Mouse (Mus musculus) midbrain, embryonic 11.5 days (tissue): ENCODE measurements around the gene Vasn. TPM values are rescaled to one million over a fixed set of nuclear protein-coding genes. Genes with fewer than 3 reads are reported as not detected.
"Not testable (repeated sequence)": the region's sequence is repeated elsewhere in the genome, so short reads cannot be mapped to it uniquely, and the experiment has no call there.

Experiments
- ATAC-seq: fragments of 200-750 bp; cut with Nextera tagmentation; 2 replicates; pipeline ENCODE4 v1.8.0; 2017; ENCODE audit warnings: moderate TSS enrichment, moderate library complexity; ENCODE audit not compliant: low FRiP score
- DNase-seq: peaks from one replicate; pipeline ENCODE4 v3.0.0; 2015; ENCODE audit warnings: low spot score; ENCODE audit errors: missing footprints
- H3K27ac ChIP-seq: fragments of 300-500 bp; sonication (generic); 2 replicates; pipeline ENCODE4 v1.5.1; 2014; ENCODE audit warnings: low read depth, low read length
- H3K27me3 ChIP-seq: fragments of 300-500 bp; sonication (generic); 2 replicates; pipeline ENCODE4 v1.6.1; 2014; ENCODE audit warnings: mild to moderate bottlenecking, low read length, moderate library complexity, mixed read lengths; ENCODE audit not compliant: control insufficient read depth, insufficient read depth
- H3K36me3 ChIP-seq: fragments of 300-500 bp; sonication (generic); 2 replicates; pipeline ENCODE4 v1.6.1; 2014; ENCODE audit warnings: mild to moderate bottlenecking, low read length, moderate library complexity, mixed read lengths; ENCODE audit not compliant: control insufficient read depth, insufficient read depth
- H3K4me1 ChIP-seq: fragments of 300-500 bp; sonication (generic); 2 replicates; pipeline ENCODE4 v1.6.1; 2014; ENCODE audit warnings: low read length; ENCODE audit not compliant: control insufficient read depth, insufficient read depth
- H3K4me2 ChIP-seq: fragments of 300-500 bp; sonication (generic); 2 replicates; pipeline ENCODE4 v1.6.1; 2014; ENCODE audit warnings: mild to moderate bottlenecking, moderate library complexity
- H3K4me3 ChIP-seq: fragments of 300-500 bp; sonication (generic); 2 replicates; pipeline ENCODE4 v1.5.1; 2014; ENCODE audit warnings: low read depth, low read length
- H3K9ac ChIP-seq: fragments of 300-500 bp; sonication (generic); 2 replicates; pipeline ENCODE4 v1.6.1; 2014; ENCODE audit warnings: low read length
- H3K9me3 ChIP-seq: fragments of 300-500 bp; sonication (generic); 2 replicates; pipeline ENCODE4 v1.6.1; 2016; ENCODE audit warnings: low read length; ENCODE audit not compliant: control insufficient read depth
- WGBS: fragments of 180-500 bp; shearing (Covaris S2); extraction: QIAGEN DNeasy Blood & Tissue Kit; methylation state at CpG from one replicate; pipeline ENCODE4 v1.1.7; 2014; 5-methylcytosine and 5-hydroxymethylcytosine counted together
- polyA plus RNA-seq: library from polyadenylated mRNA; unstranded; fragments of >200 nt; fragmentation: Nextera tagmentation; extraction: Ambion mirVana; gene quantifications from 2 replicates; pipeline ENCODE4 v1.2.1, GENCODE M21; 2014

Vasn gene
- polyA plus RNA-seq, 1 experiment from 2014 or later: 7.0 TPM

- WGBS: 29% methylated on average over 3 of the region's 3 CpGs
- H3K9ac ChIP-seq: no peak overlapping the region
- DNase-seq: peak; percentile 99
- no peaks in the 10 kb centered on the region for H3K36me3 ChIP-seq
- no peaks in the 10 kb centered on the region for H3K27me3 ChIP-seq
- H3K4me1 ChIP-seq: no peaks in the 10 kb centered on the region
- no peak overlapping the region for H3K27ac ChIP-seq
- no peaks in the 10 kb centered on the region for H3K9me3 ChIP-seq
- H3K4me2 ChIP-seq: no peak overlapping the region
- H3K4me3 ChIP-seq: no peak overlapping the region
- ATAC-seq: peak; percentile 83; the same call in 1 of the 2 replicates
Measured at GRCm38 (mm10) chr16:4667190-4667808, 27.6 kb downstream of the Vasn start.

GRCm38 (mm10) chr16:4670317-4670716, 30.6 kb downstream of the Vasn start:
- WGBS: 82% methylated on average over 5 of the region's 5 CpGs
- no peaks in the 10 kb centered on the region for H3K27me3 ChIP-seq
- no peak overlapping the region for H3K9ac ChIP-seq
- H3K4me1 ChIP-seq: no peaks in the 10 kb centered on the region
- no peaks in the 10 kb centered on the region for H3K9me3 ChIP-seq
- H3K4me2 ChIP-seq: no peak overlapping the region
- no peak overlapping the region for H3K4me3 ChIP-seq
- peak; percentile 19 for DNase-seq
- no peak for ATAC-seq
- no peak overlapping the region for H3K27ac ChIP-seq
- H3K36me3 ChIP-seq: no peaks in the 10 kb centered on the region

- Histone ChIP-seq H3K4me3 (no peak overlapping the region), H3K4me2 (no peak overlapping the region), H3K36me3 (no peaks in the 10 kb centered on the region), H3K9me3 (no peaks in the 10 kb centered on the region), H3K27me3 (no peaks in the 10 kb centered on the region), H3K27ac (no peak overlapping the region), H3K4me1 (peaks cover 6% of the 10 kb centered on the region), H3K9ac (no peak overlapping the region)
- no peak for ATAC-seq
- 84% methylated on average over 4 of the region's 4 CpGs for WGBS
- DNase-seq: peak; percentile 65
Measured at GRCm38 (mm10) chr16:4674091-4674490, 34.4 kb downstream of the Vasn start.

- Histone ChIP-seq H3K27ac (no peak overlapping the region), H3K4me1 (peaks cover 9% of the 10 kb centered on the region), H3K36me3 (no peaks in the 10 kb centered on the region), H3K4me3 (no peak overlapping the region), H3K27me3 (no peaks in the 10 kb centered on the region), H3K9ac (no peak overlapping the region), H3K9me3 (no peaks in the 10 kb centered on the region), H3K4me2 (no peak overlapping the region)
- ATAC-seq: no peak
- peak; percentile 60 for DNase-seq
- 95% methylated on average over 5 of the region's 5 CpGs for WGBS
Measured at GRCm38 (mm10) chr16:4676836-4677235, 37.1 kb downstream of the Vasn start.

- ATAC-seq (no peak), DNase-seq (no peak)
- Histone ChIP-seq H3K9ac (no peak overlapping the region), H3K9me3 (no peaks in the 10 kb centered on the region), H3K36me3 (no peaks in the 10 kb centered on the region), H3K4me3 (no peak overlapping the region), H3K4me2 (no peak overlapping the region), H3K4me1 (peaks cover 12% of the 10 kb centered on the region), H3K27me3 (no peaks in the 10 kb centered on the region), H3K27ac (no peak overlapping the region)
- WGBS: 83% methylated on average over 5 of the region's 5 CpGs
Measured at GRCm38 (mm10) chr16:4678080-4678479, 38.3 kb downstream of the Vasn start.

- no peaks in the 10 kb centered on the region for H3K27me3 ChIP-seq
- no peaks in the 10 kb centered on the region for H3K36me3 ChIP-seq
- peak within 1 kb of the TSS; percentile 90 for H3K4me2 ChIP-seq
- under 1% methylated on average over 47 of the region's 47 CpGs for WGBS
- H3K9ac ChIP-seq: peak within 1 kb of the TSS; percentile 67
- H3K4me3 ChIP-seq: peak within 1 kb of the TSS; percentile 64
- peak; percentile 97 for DNase-seq
- H3K27ac ChIP-seq: no peak within 1 kb of the TSS; the same call in 1 of the 2 replicates
- peak; percentile 93 for ATAC-seq
- H3K9me3 ChIP-seq: no peaks in the 10 kb centered on the region
- peaks cover 16% of the 10 kb centered on the region for H3K4me1 ChIP-seq
Measured at GRCm38 (mm10) chr16:4679121-4680018, 39.6 kb downstream of the Vasn start, which contains the start of gene Coro7. Gene Coro7, minus strand, starts transcription at chr16:4679777.

- ATAC-seq: not testable (repeated sequence)
- DNase-seq: peak; percentile 59
Measured at GRCm38 (mm10) chr16:4680922-4681455, 41.2 kb downstream of the Vasn start.

GRCm38 (mm10) chr16:4682628-4683179, 43.0 kb downstream of the Vasn start:
- H3K27me3 ChIP-seq: no peaks in the 10 kb centered on the region
- no peak overlapping the region for H3K27ac ChIP-seq
- DNase-seq (peak; percentile 57), ATAC-seq (no peak)
- 79% methylated on average over 4 of the region's 4 CpGs for WGBS
- H3K9me3 ChIP-seq: no peaks in the 10 kb centered on the region
- peak overlapping the region; percentile 90; the same call in 1 of the 2 replicates for H3K4me2 ChIP-seq
- H3K4me1 ChIP-seq: peaks cover 23% of the 10 kb centered on the region
- no peaks in the 10 kb centered on the region for H3K36me3 ChIP-seq
- peak overlapping the region; percentile 88; the same call in 1 of the 2 replicates for H3K9ac ChIP-seq
- peak overlapping the region; percentile 91; the same call in 1 of the 2 replicates for H3K4me3 ChIP-seq

More at GRCm38 (mm10) chr16:4680922-4681455, 41.2 kb downstream of the Vasn start:
- H3K9ac ChIP-seq, H3K4me2 ChIP-seq, H3K27me3 ChIP-seq, H3K36me3 ChIP-seq, H3K27ac ChIP-seq, H3K9me3 ChIP-seq, H3K4me3 ChIP-seq: not testable (repeated sequence)
- 89% methylated on average over 3 of the region's 3 CpGs for WGBS
- H3K4me1 ChIP-seq: peaks cover 23% of the 10 kb centered on the region
